Mouse (Mus musculus) spleen, postnatal 0 days (tissue): ENCODE results near the gene Pemt. TPM values are rescaled to one million over a fixed set of nuclear protein-coding genes. Genes with fewer than 3 reads are reported as not detected.

Source experiments
- polyA plus RNA-seq: library from polyadenylated mRNA; unstranded; fragments of >200 nt; fragmentation: Nextera tagmentation; extraction: Ambion mirVana; gene quantifications from 2 replicates; pipeline ENCODE4 v1.2.1, GENCODE M21; 2015

The Pemt gene
- 6.5 and 6.7 TPM in 2 replicates for polyA plus RNA-seq

DNA sequence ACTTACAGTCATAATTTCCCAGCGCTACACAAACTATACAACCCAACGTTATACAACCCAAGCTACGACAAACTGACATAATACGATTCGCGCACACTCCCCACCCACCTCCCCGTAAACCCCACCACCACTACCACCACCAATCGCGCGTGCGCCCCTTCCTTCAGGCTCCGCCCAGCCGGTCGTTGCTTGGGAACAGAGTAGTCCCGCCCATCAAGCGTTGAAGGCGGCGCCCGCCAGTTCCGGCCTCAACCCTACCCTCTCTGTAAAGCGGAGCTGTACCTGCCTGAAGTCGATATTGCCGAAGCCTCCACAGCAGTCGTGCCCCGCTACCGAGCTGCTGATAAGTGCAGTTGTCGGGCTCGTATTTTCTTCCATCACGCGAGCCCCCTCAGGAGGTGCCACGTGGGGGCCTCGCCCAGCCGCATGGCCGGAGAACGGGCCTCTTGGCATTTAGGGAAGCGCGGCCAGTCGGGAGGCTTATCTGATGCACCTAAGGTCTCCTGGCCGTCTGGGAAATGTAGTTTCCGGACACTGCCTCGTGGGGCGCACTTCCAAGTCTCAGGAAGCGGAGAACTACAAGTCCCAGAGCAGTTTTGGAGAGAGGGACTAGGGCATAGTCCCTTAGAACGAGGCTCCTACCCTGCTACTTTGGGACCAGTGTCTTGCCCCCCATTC, at the start of gene Pemt:
Gene Pemt (minus strand): TSS at position 432 of the 678 bp plus-strand sequence.

DNA sequence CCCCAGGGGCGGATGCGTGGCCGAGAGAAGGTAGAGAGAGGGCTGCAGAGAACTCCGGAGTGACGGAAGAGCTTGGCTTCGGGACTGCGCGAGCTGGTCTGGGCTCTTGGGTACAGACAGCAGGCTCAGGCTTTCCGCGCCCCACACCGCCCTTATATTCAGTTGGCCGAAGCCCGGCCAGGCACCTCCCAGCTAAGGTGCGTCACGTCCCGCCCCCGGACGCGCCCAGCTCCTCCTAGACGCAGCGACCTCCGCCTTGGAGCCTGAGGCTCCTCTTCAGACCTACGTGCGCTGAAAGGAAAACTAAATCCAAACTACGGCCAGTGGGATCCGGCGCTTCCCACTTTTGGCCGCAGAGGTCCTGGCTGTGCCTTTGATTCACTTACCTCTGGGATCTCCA, 81.5 kb downstream of the Pemt start, which contains the start of gene Rasd1:
Gene Rasd1 (minus strand): TSS at position 127 of the 400 bp plus-strand sequence.

DNA sequence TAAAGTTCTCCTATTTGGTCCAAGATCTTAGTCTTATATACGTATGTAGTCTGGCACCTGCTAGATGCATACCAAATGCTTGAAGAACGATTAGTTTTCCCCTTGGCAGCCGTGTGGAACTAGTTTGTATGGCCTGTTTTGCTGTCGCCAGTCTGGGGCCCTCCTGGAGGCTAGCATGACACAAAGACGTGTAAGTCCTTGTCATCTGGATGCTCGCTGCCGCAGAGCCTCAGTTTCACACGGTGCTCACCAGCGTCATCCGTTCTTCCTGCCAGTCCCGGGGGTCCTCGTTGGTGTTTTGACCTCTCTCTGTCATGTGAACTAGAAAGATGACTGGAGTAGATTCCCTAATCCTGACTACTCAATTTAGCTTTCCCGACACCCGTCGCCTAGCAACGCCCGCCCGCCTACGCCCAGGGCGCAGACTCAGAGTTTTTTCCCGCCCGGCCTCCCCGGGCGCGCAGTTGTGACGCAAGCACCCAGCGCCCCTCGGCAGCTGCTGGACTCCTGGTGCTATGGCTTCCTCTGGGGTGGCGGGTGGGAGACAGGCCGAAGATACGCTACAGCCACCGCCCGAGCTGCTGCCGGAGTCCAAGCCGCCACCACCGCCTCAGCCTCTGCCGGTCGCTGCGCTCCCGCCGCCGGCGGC, 98.4 kb downstream of the Pemt start, which contains the start of gene Med9:
Gene Med9 (plus strand): TSS at position 455 of the 649 bp plus-strand sequence.

Other genes with a start within 250 kb of the Pemt start
- gene Flcn, start 236.5 kb downstream of the Pemt start, polyA plus RNA-seq, result 15.0 and 18.0 TPM in 2 replicates
- 13.7 and 16.9 TPM in 2 replicates for gene Nt5m, start 207.0 kb downstream of the Pemt start, polyA plus RNA-seq
- 90.6 and 94.5 TPM in 2 replicates for gene Cops3, start 206.7 kb downstream of the Pemt start, polyA plus RNA-seq
- gene Med9, start 98.3 kb downstream of the Pemt start, polyA plus RNA-seq, result 28.9 and 29.2 TPM in 2 replicates
- 2.8 and 3.5 TPM in 2 replicates for gene Rasd1, start 81.5 kb downstream of the Pemt start, polyA plus RNA-seq
- gene Rai1, start 58.5 kb upstream of the Pemt start, polyA plus RNA-seq, result 10.8 and 12.8 TPM in 2 replicates
- 31.0 and 37.9 TPM in 2 replicates for gene Srebf1, start 176.1 kb upstream of the Pemt start, polyA plus RNA-seq